Mouse (Mus musculus) limb, embryonic 14.5 days (tissue): ENCODE measurements around the gene Nav3. TPM values are rescaled to one million over a fixed set of nuclear protein-coding genes. Genes with fewer than 3 reads are reported as not detected.
A peak's percentile ranks its signal among the peaks of the same experiment; 100 is the strongest.

Experiments used
- ATAC-seq: fragments of 200-750 bp; cut with Nextera tagmentation; 2 replicates; pipeline ENCODE4 v1.8.0; 2017; ENCODE audit warnings: low read depth, moderate number of reproducible peaks, moderate TSS enrichment; ENCODE audit not compliant: low FRiP score
- DNase-seq: peaks from one replicate; pipeline ENCODE4 v3.0.0-alpha.2; 2015; ENCODE audit warnings: low spot score
- H3K27ac ChIP-seq: fragments of 300-500 bp; sonication (generic); replicated peaks from 2 replicates; pipeline ENCODE4 v1.5.1; 2014; ENCODE audit warnings: low read depth, mild to moderate bottlenecking, low read length, moderate library complexity, mixed read lengths
- H3K27me3 ChIP-seq: fragments of 300-500 bp; sonication (generic); 2 replicates; pipeline ENCODE4 v1.6.1; 2014; ENCODE audit warnings: low read length, mixed read lengths; ENCODE audit not compliant: control insufficient read depth, insufficient read depth
- H3K36me3 ChIP-seq: fragments of 300-500 bp; sonication (generic); 2 replicates; pipeline ENCODE4 v1.6.1; 2014; ENCODE audit warnings: mild to moderate bottlenecking, low read length, moderate library complexity, mixed read lengths; ENCODE audit not compliant: control insufficient read depth, insufficient read depth
- H3K4me1 ChIP-seq: fragments of 300-500 bp; sonication (generic); 2 replicates; pipeline ENCODE4 v1.6.1; 2014; ENCODE audit warnings: antibody characterized with exemption, low read length, mixed read lengths; ENCODE audit not compliant: control insufficient read depth, insufficient read depth
- H3K4me2 ChIP-seq: fragments of 300-500 bp; sonication (generic); replicated peaks from 2 replicates; pipeline ENCODE4 v1.6.1; 2014; ENCODE audit warnings: low read depth, mild to moderate bottlenecking, low read length, moderate library complexity; ENCODE audit not compliant: severe bottlenecking
- H3K4me3 ChIP-seq: fragments of 300-500 bp; sonication (generic); replicated peaks from 2 replicates; pipeline ENCODE4 v1.5.1; 2014; ENCODE audit warnings: low read length
- H3K9ac ChIP-seq: fragments of 300-500 bp; sonication (generic); 2 replicates; pipeline ENCODE4 v1.6.1; 2014; ENCODE audit warnings: mild to moderate bottlenecking, low read depth, low read length, moderate library complexity; ENCODE audit not compliant: severe bottlenecking
- H3K9me3 ChIP-seq: fragments of 300-500 bp; sonication (generic); 2 replicates; pipeline ENCODE4 v1.6.1; 2016; ENCODE audit warnings: low read length; ENCODE audit not compliant: control insufficient read depth
- POLR2A ChIP-seq: fragments of 200-500 bp; IDR thresholded peaks from 2 replicates; pipeline ENCODE4 v1.8.0; 2012; ENCODE audit warnings: inconsistent platforms, mild to moderate bottlenecking, moderate library complexity, borderline replicate concordance; ENCODE audit not compliant: insufficient read depth, insufficient read length; ENCODE audit errors: extremely low read depth
- WGBS: fragments of 180-500 bp; shearing (Covaris S2); extraction: QIAGEN DNeasy Blood & Tissue Kit; methylation state at CpG from one replicate; pipeline ENCODE4 v1.1.7; 2014; 5-methylcytosine and 5-hydroxymethylcytosine counted together
- polyA plus RNA-seq, 2 experiments: library from polyadenylated mRNA; depleted of rRNA in 1 of 2; stranded (reverse) in 1 of 2; unstranded in 1 of 2; fragments of >200 nt; fragmentation: Nextera tagmentation in 1 of 2; extraction: Ambion mirVana in 1 of 2; gene quantifications; 2 replicates each; pipeline versions ENCODE4 v1.2.1 to v1.2.3; 2012 to 2014

Nav3 gene
- polyA plus RNA-seq, 2 experiments: 6.6 to 7.5 TPM

DNA sequence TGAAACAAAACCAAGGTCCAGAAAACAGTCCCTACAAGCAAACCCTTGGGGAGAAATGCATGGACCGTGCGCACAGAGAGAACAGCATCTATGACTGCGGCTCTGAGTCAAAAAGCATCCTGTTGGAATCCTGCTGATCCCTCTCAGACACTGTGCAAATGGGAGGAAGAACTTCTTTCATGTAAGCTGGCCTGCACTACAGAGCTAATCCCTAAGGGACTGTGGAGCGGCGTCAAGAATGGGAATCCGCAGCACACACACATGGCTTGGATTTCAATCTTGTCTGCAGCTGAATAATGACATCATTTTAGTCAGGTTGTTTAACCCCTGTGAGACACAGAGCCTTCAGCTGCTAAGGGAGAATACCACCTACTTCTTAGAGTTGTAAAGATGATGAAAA is 26.4 kb downstream of the Nav3 start:
- Histone ChIP-seq H3K9me3 (no peaks in the 10 kb centered on the region), H3K9ac (no peak overlapping the region), H3K4me3 (no peak overlapping the region), H3K4me1 (no peaks in the 10 kb centered on the region), H3K27me3 (no peaks in the 10 kb centered on the region), H3K27ac (no peak overlapping the region), H3K36me3 (no peaks in the 10 kb centered on the region), H3K4me2 (no peak overlapping the region)
- ATAC-seq: peak; percentile 77
- peak; percentile 49 for DNase-seq
- 49% methylated on average over 6 of the region's 6 CpGs for WGBS
- TF ChIP-seq POLR2A: no peak

DNA sequence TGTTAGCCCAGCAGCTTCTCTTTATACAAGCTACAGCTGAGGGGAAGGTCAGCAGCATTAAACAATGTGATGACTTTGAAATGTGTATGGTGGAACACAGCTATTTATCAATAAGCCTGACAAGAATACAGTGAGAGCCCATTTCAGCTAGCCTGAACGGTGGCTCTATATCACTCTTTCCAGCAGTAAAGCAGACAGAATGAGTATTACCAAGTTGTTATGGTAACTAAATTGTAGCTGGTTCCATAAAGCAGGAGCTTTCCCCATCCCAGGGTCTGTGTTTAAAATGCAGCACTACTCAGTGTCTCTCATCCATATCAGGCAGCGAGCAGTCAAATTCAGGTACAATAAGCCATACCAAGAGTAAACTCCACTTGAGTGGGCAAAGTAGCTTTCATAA is 27.0 kb downstream of the Nav3 start:
- Histone ChIP-seq H3K9me3 (no peaks in the 10 kb centered on the region), H3K36me3 (no peaks in the 10 kb centered on the region), H3K27me3 (no peaks in the 10 kb centered on the region), H3K27ac (no peak overlapping the region), H3K4me3 (no peak overlapping the region), H3K4me2 (no peak overlapping the region), H3K4me1 (no peaks in the 10 kb centered on the region), H3K9ac (no peak overlapping the region)
- ATAC-seq: no peak
- no peak for TF ChIP-seq POLR2A
- 82% methylated on average over 2 of the region's 2 CpGs for WGBS
- DNase-seq: no peak

- no peak overlapping the region for H3K27ac ChIP-seq
- no peaks in the 10 kb centered on the region for H3K4me1 ChIP-seq
- no peak for TF ChIP-seq POLR2A
- no peak overlapping the region for H3K4me2 ChIP-seq
- no peak overlapping the region for H3K4me3 ChIP-seq
- no peak for ATAC-seq
- WGBS: 86% methylated on average over 5 of the region's 5 CpGs
- no peak overlapping the region for H3K9ac ChIP-seq
- H3K9me3 ChIP-seq: no peaks in the 10 kb centered on the region
- H3K27me3 ChIP-seq: no peaks in the 10 kb centered on the region
- H3K36me3 ChIP-seq: no peaks in the 10 kb centered on the region
- DNase-seq: no peak
Measured at GRCm38 (mm10) chr10:110421533-110421932, 34.5 kb downstream of the Nav3 start.

DNA sequence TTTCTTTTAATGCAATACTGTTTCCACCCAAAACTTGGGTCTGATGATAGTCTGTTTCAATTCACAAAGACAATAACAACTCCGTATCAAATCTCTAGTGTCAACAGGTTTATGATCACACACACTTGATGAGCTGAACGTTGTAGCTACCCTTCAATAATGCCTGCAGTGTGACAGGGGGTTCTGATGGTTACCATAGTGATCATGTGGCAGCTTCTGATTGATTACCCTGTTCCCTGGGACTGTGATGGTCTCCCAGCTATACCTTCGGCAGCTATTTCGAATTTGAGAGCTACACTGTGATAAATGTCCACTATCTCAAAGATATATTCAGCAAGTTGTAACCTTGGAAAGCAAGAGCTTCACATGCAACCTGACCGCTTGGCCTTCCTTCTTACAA is 39.0 kb downstream of the Nav3 start:
- H3K36me3 ChIP-seq: no peaks in the 10 kb centered on the region
- H3K27me3 ChIP-seq: no peaks in the 10 kb centered on the region
- no peaks in the 10 kb centered on the region for H3K9me3 ChIP-seq
- DNase-seq (no peak), ATAC-seq (no peak)
- 79% methylated on average over 5 of the region's 5 CpGs for WGBS
- no peak overlapping the region for H3K4me2 ChIP-seq
- no peak overlapping the region for H3K4me3 ChIP-seq
- no peak for TF ChIP-seq POLR2A
- H3K9ac ChIP-seq: no peak overlapping the region
- no peaks in the 10 kb centered on the region for H3K4me1 ChIP-seq
- no peak overlapping the region for H3K27ac ChIP-seq

DNA sequence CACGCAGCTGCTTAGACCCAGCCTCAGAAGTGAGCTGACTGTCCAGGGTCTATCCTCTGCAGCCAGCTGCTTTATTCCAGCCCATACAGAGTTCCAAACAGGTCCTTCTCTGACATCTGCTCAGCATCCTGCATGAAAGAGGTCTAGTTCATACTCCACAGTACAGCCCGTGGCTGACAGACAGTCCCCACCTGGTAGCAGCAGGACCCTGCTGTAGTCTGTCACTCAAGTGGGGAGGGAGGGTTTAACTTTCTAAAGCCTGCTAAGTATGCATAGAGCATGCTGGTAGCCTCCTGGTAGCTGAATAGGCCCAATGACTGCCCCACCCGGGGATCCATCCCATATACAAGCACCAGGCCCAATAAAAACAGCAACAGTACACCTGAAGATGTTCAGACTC is 40.4 kb downstream of the Nav3 start:
- no peaks in the 10 kb centered on the region for H3K9me3 ChIP-seq
- H3K27me3 ChIP-seq: no peaks in the 10 kb centered on the region
- DNase-seq (no peak), ATAC-seq (no peak)
- no peak overlapping the region for H3K27ac ChIP-seq
- no peak for TF ChIP-seq POLR2A
- no peak overlapping the region for H3K4me3 ChIP-seq
- H3K36me3 ChIP-seq: no peaks in the 10 kb centered on the region
- H3K4me1 ChIP-seq: no peaks in the 10 kb centered on the region
- no peak overlapping the region for H3K4me2 ChIP-seq
- H3K9ac ChIP-seq: no peak overlapping the region
- WGBS: 47% methylated on average over 3 of the region's 3 CpGs

- WGBS: 76% methylated on average over 11 of the region's 11 CpGs
- no peak overlapping the region for H3K4me3 ChIP-seq
- H3K27me3 ChIP-seq: no peaks in the 10 kb centered on the region
- no peaks in the 10 kb centered on the region for H3K9me3 ChIP-seq
- H3K9ac ChIP-seq: no peak overlapping the region
- no peak for TF ChIP-seq POLR2A
- no peaks in the 10 kb centered on the region for H3K4me1 ChIP-seq
- H3K36me3 ChIP-seq: no peaks in the 10 kb centered on the region
- H3K27ac ChIP-seq: no peak overlapping the region
- DNase-seq (no peak), ATAC-seq (no peak)
- H3K4me2 ChIP-seq: no peak overlapping the region
Measured at GRCm38 (mm10) chr10:110413281-110413897, 42.6 kb downstream of the Nav3 start.
